In genomic region chr13:23515826-23516620, GRCm38 (mm10) we compare ENCODE assay signal across 8 mouse cellular contexts. TPM values are rescaled to one million over a fixed set of nuclear protein-coding genes. Genes with fewer than 3 reads are reported as not detected.
DNase-seq lines count a peak whose midpoint lies in the region; ATAC-seq and TF ChIP-seq lines count a peak whose summit lies in the region.
"Had no signal": no experiment of that assay in that cellular context is flagged by ENCODE, and none has a peak within 500 bp of the region (broad histone marks: within the 10 kb centered on the region; RNA-seq: fewer than 3 reads in every experiment).

No protein-coding gene starts in this region.

- H3K4me3 ChIP-seq in lung, postnatal 0 days (ENCODE audit: low read depth, low read length) = no peak overlapping the region
- H3K4me3 ChIP-seq in forebrain, embryonic 14.5 days (ENCODE audit: low read depth, low read length) = peak overlapping the region; percentile 43
- peak overlapping the region; percentile 65 for H3K4me3 ChIP-seq in liver, embryonic 12.5 days
- H3K4me3 ChIP-seq in stomach, postnatal 0 days (ENCODE audit: low read depth, low read length) = no peak overlapping the region

- WGBS in lung, postnatal 0 days = 47% methylated on average over 15 of the region's 15 CpGs
- WGBS in forebrain, embryonic 14.5 days = 55% methylated on average over 15 of the region's 15 CpGs
- 51% methylated on average over 15 of the region's 15 CpGs for WGBS in liver, embryonic 12.5 days (ENCODE audit: insufficient replicate concordance)
- 51% methylated on average over 15 of the region's 15 CpGs for WGBS in stomach, postnatal 0 days

- ATAC-seq in lung, postnatal 0 days = no peak
- no peak for ATAC-seq in forebrain, embryonic 14.5 days
- no peak for ATAC-seq in liver, embryonic 12.5 days
- no peak for ATAC-seq in stomach, postnatal 0 days (ENCODE audit: low FRiP score, low TSS enrichment)

- DNase-seq in lung, postnatal 0 days (ENCODE audit: low spot score) = no peak
- no peak for DNase-seq in lung, postnatal 25 days (ENCODE audit: low spot score)
- DNase-seq in forebrain, embryonic 14.5 days (ENCODE audit: low spot score) = no peak
- no peak for DNase-seq in stomach, postnatal 0 days (ENCODE audit: low spot score)
- no peak for DNase-seq in layer of hippocampus, postnatal 10 days (ENCODE audit: low spot score in 2 of 2)
- DNase-seq in left cerebral cortex, postnatal 14 days (ENCODE audit: low spot score in 2 of 2) = no peak

- H3K27me3 ChIP-seq in lung, postnatal 0 days (replicated peaks; ENCODE audit: insufficient read depth, low read length) = no peaks in the 10 kb centered on the region
- no peaks in the 10 kb centered on the region for H3K27me3 ChIP-seq in forebrain, embryonic 14.5 days (replicated peaks; ENCODE audit: control insufficient read depth, insufficient read depth, low read length)
- no peaks in the 10 kb centered on the region for H3K27me3 ChIP-seq in liver, embryonic 12.5 days (replicated peaks)
- no peaks in the 10 kb centered on the region for H3K27me3 ChIP-seq in stomach, postnatal 0 days (ENCODE audit: control insufficient read depth, insufficient read depth, low read length)

- no peak overlapping the region for H3K27ac ChIP-seq in lung, postnatal 0 days (ENCODE audit: low read length)
- H3K27ac ChIP-seq in forebrain, embryonic 14.5 days (ENCODE audit: low read depth, low read length) = no peak overlapping the region
- H3K27ac ChIP-seq in liver, embryonic 12.5 days = peak overlapping the region; percentile 54; the same call in 1 of the 2 replicates
- H3K27ac ChIP-seq in stomach, postnatal 0 days (replicated peaks) = no peak overlapping the region

- no peak overlapping the region for H3K9ac ChIP-seq in lung, postnatal 0 days (replicated peaks; ENCODE audit: low read depth)
- H3K9ac ChIP-seq in forebrain, embryonic 14.5 days (ENCODE audit: low read length) = peak overlapping the region; percentile 46; the same call in 1 of the 2 replicates
- H3K9ac ChIP-seq in liver, embryonic 12.5 days = peak overlapping the region; percentile 68
- H3K9ac ChIP-seq in stomach, postnatal 0 days (ENCODE audit: low read length) = no peak overlapping the region

- no peak for TF ChIP-seq EP300 in lung, postnatal 0 days (IDR thresholded peaks at IDR 0.05)
- no peak for TF ChIP-seq EP300 in stomach, postnatal 0 days (optimal IDR thresholded peaks at IDR 0.05)

- no peak for TF ChIP-seq CTCF in lung, postnatal 0 days (IDR thresholded peaks at IDR 0.05)
- no peak for TF ChIP-seq CTCF in stomach, postnatal 0 days (IDR thresholded peaks at IDR 0.05; ENCODE audit: low read depth)

- peak overlapping the region; percentile 17; the same call in 1 of the 2 replicates for H3K4me2 ChIP-seq in lung, postnatal 0 days (replicated peaks; ENCODE audit: low read depth, low read length)
- peak overlapping the region; percentile 78 for H3K4me2 ChIP-seq in forebrain, embryonic 14.5 days (ENCODE audit: low read length)
- peak overlapping the region; percentile 93 for H3K4me2 ChIP-seq in liver, embryonic 12.5 days
- H3K4me2 ChIP-seq in stomach, postnatal 0 days (replicated peaks; ENCODE audit: low read depth) = peak overlapping the region; percentile 31; the same call in 1 of the 2 replicates

- no peaks in the 10 kb centered on the region for H3K9me3 ChIP-seq in lung, postnatal 0 days (ENCODE audit: low read length)
- H3K9me3 ChIP-seq in forebrain, embryonic 14.5 days (replicated peaks; ENCODE audit: control insufficient read depth, low read length) = no peaks in the 10 kb centered on the region
- no peaks in the 10 kb centered on the region for H3K9me3 ChIP-seq in liver, embryonic 12.5 days (replicated peaks)
- H3K9me3 ChIP-seq in stomach, postnatal 0 days (ENCODE audit: control insufficient read depth, low read length) = no peaks in the 10 kb centered on the region

- H3K4me1 ChIP-seq in lung, postnatal 0 days (ENCODE audit: insufficient read depth, low read depth, low read length) = no peaks in the 10 kb centered on the region
- no peaks in the 10 kb centered on the region for H3K4me1 ChIP-seq in forebrain, embryonic 14.5 days (ENCODE audit: control insufficient read depth, insufficient read depth, low read length)
- peaks cover 39% of the 10 kb centered on the region for H3K4me1 ChIP-seq in liver, embryonic 12.5 days
- no peaks in the 10 kb centered on the region for H3K4me1 ChIP-seq in stomach, postnatal 0 days (replicated peaks; ENCODE audit: control insufficient read depth, insufficient read depth)

- intact Hi-C loops in left cerebral cortex, postnatal 14 days (cut with DNase I) = loop anchor here (2.0 to 10.0 kb wide), 4 partner anchors 79 to 1571 kb away; partner anchors contain the start of gene Zfp184

- no peaks in the 10 kb centered on the region for H3K36me3 ChIP-seq in lung, postnatal 0 days (ENCODE audit: insufficient read depth, low read length)
- no peaks in the 10 kb centered on the region for H3K36me3 ChIP-seq in forebrain, embryonic 14.5 days (ENCODE audit: control insufficient read depth, insufficient read depth, low read length)
- no peaks in the 10 kb centered on the region for H3K36me3 ChIP-seq in liver, embryonic 12.5 days
- H3K36me3 ChIP-seq in stomach, postnatal 0 days (ENCODE audit: control insufficient read depth, insufficient read depth, low read length) = no peaks in the 10 kb centered on the region

RNA-seq across cellular contexts. Expression of gene Hist1h4h, which starts 14.8 kb away (rescaled TPM):
- polyA plus RNA-seq in lung, postnatal 0 days (2015; fragmentation: Nextera tagmentation; extraction: Ambion mirVana) = 5.5 and 7.0 TPM in 2 replicates
- polyA plus RNA-seq in forebrain, embryonic 14.5 days (2014; fragmentation: Nextera tagmentation; extraction: Ambion mirVana) = 4.3 and 7.1 TPM in 2 replicates
- polyA plus RNA-seq in liver, embryonic 12.5 days (2016; fragmentation: Nextera tagmentation; extraction: Ambion mirVana) = 4.4 and 4.7 TPM in 2 replicates
- polyA plus RNA-seq in stomach, postnatal 0 days (2015; fragmentation: Nextera tagmentation; extraction: Ambion mirVana) = 13.7 and 18.3 TPM in 2 replicates
- total RNA-seq in layer of hippocampus, postnatal 10 days (2021) = 100 to 1,000 TPM; 280 to 315 TPM
- total RNA-seq in left cerebral cortex, postnatal 14 days (2021) = 100 to 1,000 TPM; 264 to 291 TPM

RNA-seq across cellular contexts. Expression of gene Hist1h2af, which starts 17.7 kb away (rescaled TPM):
- 1.3 and 1.7 TPM in 2 replicates for polyA plus RNA-seq in lung, postnatal 0 days (2015; fragmentation: Nextera tagmentation; extraction: Ambion mirVana)
- polyA plus RNA-seq in forebrain, embryonic 14.5 days (2014; fragmentation: Nextera tagmentation; extraction: Ambion mirVana) = 1.9 and 4.4 TPM in 2 replicates
- 7.8 and 13.9 TPM in 2 replicates for polyA plus RNA-seq in liver, embryonic 12.5 days (2016; fragmentation: Nextera tagmentation; extraction: Ambion mirVana)
- polyA plus RNA-seq in stomach, postnatal 0 days (2015; fragmentation: Nextera tagmentation; extraction: Ambion mirVana) = 4.5 and 8.9 TPM in 2 replicates
- 10 to 100 TPM; 45.7 to 51.3 TPM for total RNA-seq in layer of hippocampus, postnatal 10 days (2021)
- 10 to 100 TPM in 1 of 2 experiments, 1 to 10 TPM in 1; 4.3 to 21.5 TPM for total RNA-seq in left cerebral cortex, postnatal 14 days (2021)

RNA-seq across cellular contexts. Expression of gene Hist1h3g, which starts 19.2 kb away (rescaled TPM):
- 0.30 and 0.80 TPM in 2 replicates for polyA plus RNA-seq in lung, postnatal 0 days (2015; fragmentation: Nextera tagmentation; extraction: Ambion mirVana)
- 2.2 and 5.3 TPM in 2 replicates for polyA plus RNA-seq in forebrain, embryonic 14.5 days (2014; fragmentation: Nextera tagmentation; extraction: Ambion mirVana)
- polyA plus RNA-seq in liver, embryonic 12.5 days (2016; fragmentation: Nextera tagmentation; extraction: Ambion mirVana) = 12.9 and 16.3 TPM in 2 replicates
- polyA plus RNA-seq in stomach, postnatal 0 days (2015; fragmentation: Nextera tagmentation; extraction: Ambion mirVana) = 2.3 and 3.4 TPM in 2 replicates
- 10 to 100 TPM; 19.1 to 19.9 TPM for total RNA-seq in layer of hippocampus, postnatal 10 days (2021)
- 1 to 10 TPM; 5.8 to 6.2 TPM for total RNA-seq in left cerebral cortex, postnatal 14 days (2021)
- total RNA-seq: neutrophil, adult 5-6 weeks had no signal

RNA-seq across cellular contexts. Expression of gene Hist1h2bh, which starts 27.2 kb away (rescaled TPM):
- polyA plus RNA-seq in lung, postnatal 0 days (2015; fragmentation: Nextera tagmentation; extraction: Ambion mirVana) = 0.12 TPM in 1 of 2 replicates, not detected in the other
- polyA plus RNA-seq in forebrain, embryonic 14.5 days (2014; fragmentation: Nextera tagmentation; extraction: Ambion mirVana) = 0.30 and 0.32 TPM in 2 replicates
- polyA plus RNA-seq in liver, embryonic 12.5 days (2016; fragmentation: Nextera tagmentation; extraction: Ambion mirVana) = 1.4 and 1.5 TPM in 2 replicates
- 0.30 and 0.62 TPM in 2 replicates for polyA plus RNA-seq in stomach, postnatal 0 days (2015; fragmentation: Nextera tagmentation; extraction: Ambion mirVana)
- total RNA-seq in layer of hippocampus, postnatal 10 days (2021) = 1 to 10 TPM; 5.1 TPM
- under 1 TPM; 0.91 to 0.92 TPM for total RNA-seq in left cerebral cortex, postnatal 14 days (2021)

RNA-seq across cellular contexts. Expression of gene Btn2a2, which starts 27.4 kb away (rescaled TPM):
- polyA plus RNA-seq in lung, postnatal 0 days (2015; fragmentation: Nextera tagmentation; extraction: Ambion mirVana) = 0.06 and 0.07 TPM in 2 replicates
- 0.10 TPM in 1 of 2 replicates, not detected in the other for polyA plus RNA-seq in forebrain, embryonic 14.5 days (2014; fragmentation: Nextera tagmentation; extraction: Ambion mirVana)
- 0.07 TPM in 1 of 2 replicates, not detected in the other for polyA plus RNA-seq in liver, embryonic 12.5 days (2016; fragmentation: Nextera tagmentation; extraction: Ambion mirVana)
- polyA plus RNA-seq in stomach, postnatal 0 days (2015; fragmentation: Nextera tagmentation; extraction: Ambion mirVana) = 0.04 and 0.07 TPM in 2 replicates
- total RNA-seq in layer of hippocampus, postnatal 10 days (2021) = under 1 TPM; 0.53 to 0.58 TPM
- total RNA-seq in left cerebral cortex, postnatal 14 days (2021) = 1 to 10 TPM in 1 of 2 experiments, under 1 TPM in 1; 0.82 to 1.3 TPM

Comparison
In these comparisons a context has a peak if more than half of its experiments do, and no peak if none do; other contexts are left out.
1. H3K4me2 ChIP-seq: peak in every context shown above with its lines; median percentile 93 in liver, embryonic 12.5 days; 78 in forebrain, embryonic 14.5 days; 31 in stomach, postnatal 0 days; 17 in lung, postnatal 0 days.
2. H3K4me3 ChIP-seq: peak in forebrain, embryonic 14.5 days (single experiment) and liver, embryonic 12.5 days (single experiment); none in lung, postnatal 0 days (single experiment) and stomach, postnatal 0 days (single experiment).
3. H3K9ac ChIP-seq: peak in forebrain, embryonic 14.5 days (single experiment) and liver, embryonic 12.5 days (single experiment); none in lung, postnatal 0 days (single experiment) and stomach, postnatal 0 days (single experiment).